Mouse (Mus musculus): Measurements from ENCODE around the gene Dcaf15.

Gene Dcaf15

GRCm38 (mm10) chr8:84098376-84098775, 6.2 kb downstream of the Dcaf15 start:
- no peak for DNase-seq

- DNase-seq, result no peak
Observed at GRCm38 (mm10) chr8:84096061-84096460, 8.5 kb downstream of the Dcaf15 start.

GRCm38 (mm10) chr8:84090585-84090984, 14.0 kb downstream of the Dcaf15 start:
- no peak for DNase-seq

GRCm38 (mm10) chr8:84089277-84089676, 15.3 kb downstream of the Dcaf15 start:
- DNase-seq, result no peak

GRCm38 (mm10) chr8:84087821-84088220, 16.7 kb downstream of the Dcaf15 start:
- no peak for DNase-seq

GRCm38 (mm10) chr8:84087156-84087555, 17.4 kb downstream of the Dcaf15 start:
- peak; percentile 61 to 73 for DNase-seq

GRCm38 (mm10) chr8:84084341-84085115, 20.0 kb downstream of the Dcaf15 start:
- peak; percentile 45 to 71 for DNase-seq

- peak; percentile 82 to 92 for DNase-seq
Observed at GRCm38 (mm10) chr8:84083829-84084241, 20.7 kb downstream of the Dcaf15 start.

GRCm38 (mm10) chr8:84079206-84079605, 25.4 kb downstream of the Dcaf15 start:
- DNase-seq, result no peak

GRCm38 (mm10) chr8:84076849-84077248, 27.7 kb downstream of the Dcaf15 start:
- DNase-seq, result no peak

GRCm38 (mm10) chr8:84076412-84076811, 28.2 kb downstream of the Dcaf15 start:
- DNase-seq, result no peak

GRCm38 (mm10) chr8:84073230-84073976, 31.2 kb downstream of the Dcaf15 start:
- DNase-seq, result no peak

- no peak for DNase-seq
Observed at GRCm38 (mm10) chr8:84072321-84072720, 32.2 kb downstream of the Dcaf15 start.

- no peak for DNase-seq
Observed at GRCm38 (mm10) chr8:84071921-84072320, 32.6 kb downstream of the Dcaf15 start.

- no peak for DNase-seq
Observed at GRCm38 (mm10) chr8:84070667-84071066, 33.9 kb downstream of the Dcaf15 start.

GRCm38 (mm10) chr8:84070241-84070640, 34.3 kb downstream of the Dcaf15 start:
- no peak for DNase-seq

GRCm38 (mm10) chr8:84069750-84070149, 34.8 kb downstream of the Dcaf15 start:
- peak in 1 of 2 experiments; percentile 41 for DNase-seq

- DNase-seq, result peak; percentile 51 to 57
Observed at GRCm38 (mm10) chr8:84069169-84069568, 35.4 kb downstream of the Dcaf15 start.

GRCm38 (mm10) chr8:84068316-84069035, 36.1 kb downstream of the Dcaf15 start:
- DNase-seq, result no peak

- DNase-seq, result no peak
Observed at GRCm38 (mm10) chr8:84067911-84068310, 36.7 kb downstream of the Dcaf15 start.

- peak; percentile 96 to 98 for DNase-seq
Observed at GRCm38 (mm10) chr8:84067047-84067573, 37.5 kb downstream of the Dcaf15 start.

- peak; percentile 99 to 100 for DNase-seq
Observed at GRCm38 (mm10) chr8:84066291-84066930, 38.2 kb downstream of the Dcaf15 start, which contains the start of gene Rfx1. TSS of gene Rfx1 (plus strand) at chr8:84066834.

Data from kidney, postnatal 36 days (tissue).